Mouse (Mus musculus) midbrain, postnatal 0 days (tissue): ENCODE data around the gene Rassf8. TPM values are rescaled to one million over a fixed set of nuclear protein-coding genes. Genes with fewer than 3 reads are reported as not detected.

Experiments used
- ATAC-seq: fragments of 200-750 bp; cut with Nextera tagmentation; 2 replicates; pipeline ENCODE4 v1.8.0; 2017; ENCODE audit warnings: moderate number of reproducible peaks, mild to moderate bottlenecking, moderate TSS enrichment, moderate library complexity; ENCODE audit not compliant: low FRiP score
- DNase-seq: peaks from one replicate; pipeline ENCODE4 v3.0.0-alpha.2; 2015; ENCODE audit warnings: low spot score
- H3K27ac ChIP-seq: fragments of 300-500 bp; sonication (generic); 2 replicates; pipeline ENCODE4 v1.5.1; 2014; ENCODE audit warnings: low read depth, mild to moderate bottlenecking, low read length, mixed read lengths
- H3K27me3 ChIP-seq: fragments of 300-500 bp; sonication (generic); 2 replicates; pipeline ENCODE4 v1.6.1; 2014; ENCODE audit warnings: low read length, control low read depth, mixed read lengths; ENCODE audit not compliant: insufficient read depth
- H3K36me3 ChIP-seq: fragments of 300-500 bp; sonication (generic); 2 replicates; pipeline ENCODE4 v1.6.1; 2014; ENCODE audit warnings: low read length, control low read depth, mixed read lengths; ENCODE audit not compliant: insufficient read depth
- H3K4me1 ChIP-seq: fragments of 300-500 bp; sonication (generic); 2 replicates; pipeline ENCODE4 v1.6.1; 2014; ENCODE audit warnings: mild to moderate bottlenecking, control low read depth, antibody characterized with exemption, low read length, mixed read lengths; ENCODE audit not compliant: insufficient read depth
- H3K4me2 ChIP-seq: fragments of 300-500 bp; sonication (generic); 2 replicates; pipeline ENCODE4 v1.6.1; 2014; ENCODE audit warnings: low read depth, mild to moderate bottlenecking, low read length, mixed read lengths; ENCODE audit not compliant: poor library complexity, severe bottlenecking
- H3K4me3 ChIP-seq: fragments of 300-500 bp; sonication (generic); 2 replicates; pipeline ENCODE4 v1.5.1; 2014; ENCODE audit warnings: low read depth, mild to moderate bottlenecking, low read length, moderate library complexity
- H3K9ac ChIP-seq: fragments of 300-500 bp; sonication (generic); replicated peaks from 2 replicates; pipeline ENCODE4 v1.6.1; 2014; ENCODE audit warnings: mild to moderate bottlenecking, low read length, moderate library complexity, mixed read lengths; ENCODE audit not compliant: poor library complexity, severe bottlenecking
- H3K9me3 ChIP-seq: fragments of 300-500 bp; sonication (generic); 2 replicates; pipeline ENCODE4 v1.6.1; 2016; ENCODE audit warnings: low read length, control low read depth
- CTCF ChIP-seq: IDR thresholded peaks from 2 replicates; pipeline ENCODE4 v1.5.1; 2016; ENCODE audit warnings: antibody characterized with exemption, mild to moderate bottlenecking
- WGBS: fragments of 180-500 bp; shearing (Covaris S2); extraction: QIAGEN DNeasy Blood & Tissue Kit; methylation state at CpG from one replicate; pipeline ENCODE4 v1.1.7; 2014; 5-methylcytosine and 5-hydroxymethylcytosine counted together
- polyA plus RNA-seq: library from polyadenylated mRNA; unstranded; fragments of >200 nt; fragmentation: Nextera tagmentation; extraction: Ambion mirVana; gene quantifications from 2 replicates; pipeline ENCODE4 v1.2.1, GENCODE M21; 2015
- total RNA-seq: library from RNA; depleted of rRNA; stranded (reverse); fragments of >200 nt; gene quantifications from 2 replicates; pipeline ENCODE4 v1.2.3, GENCODE M21; 2014

The Rassf8 gene
- total and polyA plus RNA-seq, 2 experiments from 2014 or later = 5.6 to 16.3 TPM

DNA sequence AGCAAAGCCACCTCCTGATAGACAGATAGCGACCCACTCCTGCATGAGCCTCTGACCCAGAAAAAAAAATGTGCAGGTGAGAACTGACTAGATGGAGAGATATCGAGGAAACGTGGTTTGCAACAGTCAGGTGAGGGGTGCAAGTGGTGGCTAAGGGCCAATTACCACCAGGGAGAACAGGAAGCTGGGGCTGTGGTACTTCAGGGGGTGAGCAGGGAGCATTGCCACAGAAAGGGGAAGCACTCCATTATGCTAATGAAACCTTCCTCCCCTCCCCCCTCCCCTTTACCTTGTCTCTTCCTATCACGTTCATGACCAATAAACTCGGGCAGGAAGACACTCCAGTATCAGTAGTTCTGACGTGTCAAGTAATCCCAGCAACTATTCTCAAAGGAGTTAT is 88.8 kb downstream of the Rassf8 start:
- Histone ChIP-seq H3K4me2 (no peak overlapping the region), H3K4me1 (no peaks in the 10 kb centered on the region), H3K9ac (no peak overlapping the region), H3K9me3 (no peaks in the 10 kb centered on the region), H3K27ac (no peak overlapping the region), H3K27me3 (no peaks in the 10 kb centered on the region), H3K4me3 (no peak overlapping the region), H3K36me3 (no peaks in the 10 kb centered on the region)
- TF ChIP-seq CTCF = no peak
- ATAC-seq (no peak), DNase-seq (no peak)
- WGBS = 60% methylated on average over 6 of the region's 6 CpGs

- H3K9me3 ChIP-seq = no peaks in the 10 kb centered on the region
- H3K36me3 ChIP-seq = no peaks in the 10 kb centered on the region
- DNase-seq (no peak), ATAC-seq (no peak)
- H3K4me3 ChIP-seq = no peak overlapping the region
- no peaks in the 10 kb centered on the region for H3K27me3 ChIP-seq
- H3K4me2 ChIP-seq = no peak overlapping the region
- no peaks in the 10 kb centered on the region for H3K4me1 ChIP-seq
- H3K9ac ChIP-seq = no peak overlapping the region
- whole genome bisulfite sequencing = 66% methylated on average over 5 of the region's 5 CpGs
- H3K27ac ChIP-seq = no peak overlapping the region
- TF ChIP-seq CTCF = no peak
These were observed 99.1 kb downstream of the Rassf8 start for GRCm38 (mm10) chr6:145845611-145846010.

DNA sequence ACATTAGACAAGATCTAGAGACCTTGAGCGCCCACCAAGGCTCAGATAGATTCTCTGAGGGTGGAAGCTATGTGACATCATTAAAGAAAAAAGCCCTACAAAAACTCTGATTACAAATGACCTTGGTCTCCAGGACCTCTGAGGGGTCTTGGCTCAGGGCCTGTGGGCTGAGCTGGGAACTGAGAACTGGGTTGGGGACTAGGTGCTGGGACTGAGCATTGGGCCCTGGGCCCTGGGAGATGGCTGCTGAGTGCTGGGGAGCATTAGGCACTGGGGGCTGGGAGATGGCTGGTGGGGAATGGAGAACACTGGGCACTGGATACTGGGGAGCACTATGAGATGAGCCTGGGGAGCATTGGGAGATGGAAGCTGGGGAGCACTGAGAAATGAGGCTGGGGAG is 99.5 kb downstream of the Rassf8 start:
- Histone ChIP-seq H3K9ac (no peak overlapping the region), H3K36me3 (no peaks in the 10 kb centered on the region), H3K27me3 (no peaks in the 10 kb centered on the region), H3K27ac (no peak overlapping the region), H3K4me2 (no peak overlapping the region), H3K9me3 (no peaks in the 10 kb centered on the region), H3K4me1 (no peaks in the 10 kb centered on the region), H3K4me3 (no peak overlapping the region)
- TF ChIP-seq CTCF = no peak
- DNase-seq (no peak), ATAC-seq (no peak)
- WGBS = 94% methylated on average over 1 of the region's 1 CpGs

DNA sequence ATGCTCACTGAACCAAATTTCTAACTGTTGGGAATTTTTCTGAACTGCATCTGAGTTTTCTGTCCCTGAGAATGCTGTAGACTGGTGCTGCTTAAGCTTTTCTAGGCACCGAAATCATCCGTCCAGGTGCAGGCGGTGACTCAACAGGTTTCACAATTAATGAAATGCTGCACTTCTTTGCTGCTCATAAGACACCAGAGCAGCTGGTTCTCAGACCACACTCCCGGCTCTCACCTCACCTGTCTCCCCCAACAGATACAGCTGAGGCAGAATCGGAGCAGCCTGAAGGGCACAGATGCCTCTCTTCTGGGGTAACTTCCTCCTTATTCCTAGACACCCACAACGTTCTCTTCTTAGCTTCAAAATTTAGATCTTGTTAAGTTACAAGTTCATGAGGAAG is 100.4 kb downstream of the Rassf8 start:
- 90% methylated on average over 6 of the region's 6 CpGs for WGBS
- no peak overlapping the region for H3K9ac ChIP-seq
- H3K4me3 ChIP-seq = no peak overlapping the region
- H3K36me3 ChIP-seq = no peaks in the 10 kb centered on the region
- no peaks in the 10 kb centered on the region for H3K9me3 ChIP-seq
- H3K27me3 ChIP-seq = no peaks in the 10 kb centered on the region
- no peak overlapping the region for H3K4me2 ChIP-seq
- no peak for TF ChIP-seq CTCF
- no peak for ATAC-seq
- no peaks in the 10 kb centered on the region for H3K4me1 ChIP-seq
- H3K27ac ChIP-seq = no peak overlapping the region
- DNase-seq = no peak

- H3K27ac ChIP-seq = no peak overlapping the region
- no peaks in the 10 kb centered on the region for H3K36me3 ChIP-seq
- no peak overlapping the region for H3K4me2 ChIP-seq
- no peaks in the 10 kb centered on the region for H3K4me1 ChIP-seq
- DNase-seq = no peak
- 89% methylated on average over 8 of the region's 8 CpGs for WGBS
- no peaks in the 10 kb centered on the region for H3K27me3 ChIP-seq
- H3K9ac ChIP-seq = no peak overlapping the region
- H3K4me3 ChIP-seq = no peak overlapping the region
- ATAC-seq = no peak
- H3K9me3 ChIP-seq = no peaks in the 10 kb centered on the region
- TF ChIP-seq CTCF = no peak
These were observed 101.1 kb downstream of the Rassf8 start for GRCm38 (mm10) chr6:145847661-145848060.

DNA sequence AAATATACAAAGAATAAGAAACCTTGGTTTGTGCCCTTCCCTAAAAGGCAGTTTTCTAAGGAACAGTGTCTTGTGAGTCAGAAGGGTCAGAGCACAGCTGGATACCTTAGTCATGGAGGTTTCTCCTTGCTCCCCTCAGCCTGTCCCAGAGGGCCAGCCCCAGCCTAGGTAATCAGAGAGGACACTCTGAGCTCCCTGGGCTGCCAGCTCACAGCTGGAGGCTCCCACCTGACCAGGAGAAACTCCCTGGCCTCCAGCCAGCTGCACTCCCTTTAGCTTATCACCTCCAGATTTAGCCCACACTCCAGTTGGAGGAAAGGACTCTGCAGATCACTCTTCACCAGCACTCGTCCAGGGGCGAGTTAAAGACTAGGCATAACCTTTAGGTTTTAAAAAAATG is 104.2 kb downstream of the Rassf8 start:
- ATAC-seq (no peak), DNase-seq (no peak)
- H3K36me3 ChIP-seq = no peaks in the 10 kb centered on the region
- H3K9me3 ChIP-seq = no peaks in the 10 kb centered on the region
- H3K27ac ChIP-seq = no peak overlapping the region
- H3K4me3 ChIP-seq = no peak overlapping the region
- TF ChIP-seq CTCF = no peak
- no peaks in the 10 kb centered on the region for H3K27me3 ChIP-seq
- no peak overlapping the region for H3K4me2 ChIP-seq
- no peaks in the 10 kb centered on the region; the same call in 1 of the 2 replicates for H3K4me1 ChIP-seq
- whole genome bisulfite sequencing = 66% methylated on average over 2 of the region's 2 CpGs
- H3K9ac ChIP-seq = no peak overlapping the region
